Mouse (Mus musculus) ovary, postnatal 10 days (tissue): ENCODE results near the gene Aknad1.

Source experiments
- DNase-seq: peaks from one replicate; pipeline ENCODE4 v3.0.0; 2022; ENCODE audit warnings: low spot score

The Aknad1 gene

DNA sequence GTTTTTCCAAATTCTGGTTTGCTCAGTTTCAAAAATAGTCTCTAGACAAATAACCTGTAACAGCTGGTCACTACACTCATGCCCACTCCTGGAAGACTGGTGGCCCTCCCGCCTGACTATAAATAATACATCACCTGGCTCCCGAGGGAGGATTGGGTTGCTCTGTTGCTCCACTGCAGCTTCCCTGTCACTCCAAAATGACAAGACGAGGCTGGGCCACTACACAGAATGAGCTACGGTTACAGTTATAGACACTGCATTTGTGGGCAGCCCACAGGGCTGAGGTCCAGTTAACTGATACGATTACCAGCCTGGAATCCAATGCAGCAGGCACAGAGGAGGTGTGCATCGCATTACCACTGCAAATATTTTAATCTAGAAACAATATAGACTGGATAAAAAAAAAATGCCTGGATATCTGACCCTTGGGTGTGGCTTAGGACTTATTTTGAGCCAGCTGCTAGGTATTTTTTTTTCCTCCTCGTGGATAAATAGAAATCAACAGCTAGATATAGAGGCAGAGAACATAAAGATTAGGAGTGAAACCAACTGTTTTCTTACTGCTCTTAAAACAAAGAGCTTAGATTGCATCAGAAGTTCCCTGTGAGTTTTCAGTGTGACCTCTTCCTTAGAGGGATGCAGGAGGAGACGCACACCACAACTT is at the start of gene Aknad1:
Gene Aknad1, plus strand, starts transcription at position 614 of the 664 bp plus-strand sequence.
- no peak for DNase-seq

DNA sequence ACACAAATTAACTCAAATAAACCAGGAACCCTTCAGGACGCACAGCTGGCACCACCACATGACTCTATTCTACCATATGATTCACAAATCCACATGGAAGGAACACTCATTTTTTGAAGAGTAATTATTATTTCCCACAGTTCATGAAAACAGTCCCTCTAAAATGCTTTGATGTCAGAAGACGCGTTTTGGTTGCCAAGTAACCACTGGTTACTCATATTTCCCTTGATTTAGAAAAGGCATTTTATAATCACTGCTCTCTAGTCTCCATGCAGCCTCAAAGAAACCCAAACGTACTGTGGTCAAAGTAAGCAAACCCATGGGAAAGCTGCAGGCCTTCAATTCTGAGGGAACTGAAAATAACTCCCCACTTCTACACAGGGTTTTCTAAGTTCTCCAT is 49.5 kb upstream of the Aknad1 start:
- DNase-seq: no peak

DNA sequence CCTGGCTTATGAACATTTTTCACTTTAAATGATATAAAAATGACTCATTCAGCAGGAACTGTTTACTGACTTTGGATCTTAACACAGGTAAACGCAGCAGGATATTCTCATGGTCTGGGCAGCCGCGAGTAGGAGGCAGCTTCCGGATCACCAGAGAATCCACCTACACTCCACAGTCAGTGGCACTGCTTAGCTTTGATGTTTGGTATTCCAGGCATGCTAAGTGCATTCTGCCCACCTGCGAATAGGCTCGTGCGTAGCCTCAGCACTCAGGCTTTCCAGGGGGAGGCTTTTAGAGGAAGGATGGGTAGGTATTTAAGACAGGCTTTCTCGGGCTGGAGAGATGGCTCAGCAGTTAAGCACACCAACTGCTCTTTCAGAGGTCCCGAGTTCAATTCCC is 45.1 kb upstream of the Aknad1 start:
- no peak for DNase-seq

DNA sequence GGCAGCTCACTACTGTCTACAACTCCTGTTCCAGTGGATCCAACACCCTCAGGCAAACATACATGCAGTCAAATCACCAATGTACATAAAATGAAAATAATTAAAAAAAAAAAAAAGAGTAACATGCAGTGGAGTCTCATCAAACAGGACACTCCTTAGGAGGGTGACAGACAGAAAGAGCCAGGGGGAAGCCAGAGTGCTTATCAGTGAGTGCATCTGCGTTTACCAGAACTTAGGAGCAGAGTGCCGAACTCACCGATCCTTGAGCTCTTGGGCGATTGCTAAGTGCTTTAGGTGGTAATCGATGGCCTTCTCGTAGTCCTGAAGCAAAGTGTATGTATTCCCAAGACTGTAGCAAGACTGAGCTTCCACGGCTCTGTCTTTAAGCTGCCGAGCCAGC is 40.8 kb upstream of the Aknad1 start:
- DNase-seq: no peak

DNA sequence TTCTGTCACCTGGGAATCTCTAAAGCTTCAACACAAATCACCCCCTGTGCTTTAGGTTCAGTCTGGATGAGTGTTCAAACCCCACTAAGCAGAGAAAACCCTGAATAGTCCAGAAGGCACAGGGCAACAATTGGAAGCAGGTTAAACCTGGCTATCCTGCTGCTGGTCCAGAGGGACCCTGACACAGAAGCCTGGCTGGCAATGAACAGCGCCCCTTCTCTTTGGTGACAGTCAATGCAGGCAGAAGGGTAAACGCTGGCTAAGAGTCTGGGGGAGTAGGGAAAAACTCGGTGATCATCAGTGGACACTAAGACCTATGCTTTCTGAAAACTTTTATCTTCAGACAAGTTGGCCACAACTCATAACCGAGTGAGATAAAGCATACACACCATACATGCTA is 39.7 kb upstream of the Aknad1 start:
- no peak for DNase-seq

DNA sequence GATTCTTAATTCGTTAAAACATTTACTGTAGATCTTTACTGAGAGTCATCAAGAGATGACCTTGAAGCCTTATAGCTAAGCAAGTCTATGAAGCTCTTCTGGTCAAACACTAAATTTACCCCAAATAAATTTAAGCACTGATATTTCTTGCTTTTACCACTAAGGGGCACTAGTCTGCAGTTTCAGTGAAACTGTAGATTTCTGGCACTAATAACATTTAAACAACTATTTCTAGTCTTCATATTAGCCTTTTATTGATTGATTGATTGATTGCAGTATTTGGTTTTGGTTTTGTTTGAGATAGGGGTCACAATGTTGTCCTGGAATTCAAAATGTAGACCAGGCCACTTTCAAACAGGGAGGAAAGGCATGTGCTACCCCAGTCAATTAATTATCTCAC is 38.2 kb upstream of the Aknad1 start:
- no peak for DNase-seq

DNA sequence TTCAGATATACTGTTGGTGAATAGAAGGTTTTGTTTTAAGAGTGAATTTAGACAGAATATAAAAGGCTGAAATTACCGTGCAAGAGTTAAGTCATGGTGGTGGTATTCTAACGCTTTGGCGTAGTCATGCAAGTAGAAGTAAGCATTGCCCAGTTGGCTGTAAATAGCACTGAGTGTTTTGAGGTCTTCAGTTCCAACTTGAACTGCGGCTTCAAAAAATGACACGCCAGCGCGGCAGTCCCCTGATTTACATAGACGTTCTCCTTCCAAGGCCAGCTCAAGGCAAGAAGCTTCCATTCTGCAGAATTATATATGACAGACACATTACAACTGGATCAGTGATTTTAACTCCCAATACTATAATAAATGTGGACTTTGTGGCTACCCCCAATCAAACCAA is 36.7 kb upstream of the Aknad1 start:
- no peak for DNase-seq

DNA sequence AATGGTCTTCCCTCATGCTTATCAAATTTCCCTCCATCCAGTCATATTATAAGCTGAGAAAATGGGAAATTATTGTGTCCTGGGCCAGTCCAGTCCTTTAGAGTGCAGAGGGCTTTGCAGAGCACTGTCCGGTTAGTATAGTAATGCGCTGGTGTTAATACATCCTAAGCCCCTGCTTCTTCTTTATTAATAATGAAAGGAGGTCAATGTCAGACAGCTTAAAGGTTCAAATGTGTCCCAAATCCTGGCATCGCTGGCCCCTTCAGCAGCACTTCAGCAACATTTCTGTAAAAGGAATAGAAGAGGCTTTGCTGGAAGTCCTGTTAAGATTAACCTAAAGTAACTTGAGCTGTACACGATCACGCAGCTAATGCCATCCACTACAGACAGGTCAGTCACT is 28.2 kb upstream of the Aknad1 start:
- DNase-seq: no peak

DNA sequence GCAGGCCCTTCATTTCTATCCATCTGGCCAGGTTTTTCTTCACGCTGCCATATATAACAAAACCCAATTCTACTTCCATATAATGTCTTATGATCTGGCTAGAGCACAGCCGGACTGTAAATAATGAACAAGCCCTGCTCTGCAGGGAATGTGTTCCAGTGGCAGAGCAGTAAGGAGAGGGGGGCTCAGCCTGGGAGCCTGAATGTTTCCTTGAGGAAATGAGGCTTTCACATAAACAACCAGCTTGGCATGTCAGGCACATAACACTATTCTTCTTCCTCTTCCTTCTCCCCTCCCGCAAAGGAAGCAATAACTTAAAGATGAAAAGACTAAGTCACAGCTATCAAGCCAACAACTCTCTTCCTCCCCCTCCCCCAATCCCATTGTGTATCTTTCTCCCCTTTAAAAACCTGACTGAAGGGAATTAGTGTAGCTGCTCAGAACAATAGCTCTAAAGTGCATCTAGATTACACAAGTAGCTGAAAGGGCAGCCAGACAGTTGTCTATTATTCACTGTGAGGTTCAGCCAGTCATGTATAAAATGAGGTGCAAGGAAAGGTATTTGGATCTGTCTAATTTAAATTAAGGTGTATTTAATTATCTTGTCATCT is 26.3 kb upstream of the Aknad1 start:
- no peak for DNase-seq

DNA sequence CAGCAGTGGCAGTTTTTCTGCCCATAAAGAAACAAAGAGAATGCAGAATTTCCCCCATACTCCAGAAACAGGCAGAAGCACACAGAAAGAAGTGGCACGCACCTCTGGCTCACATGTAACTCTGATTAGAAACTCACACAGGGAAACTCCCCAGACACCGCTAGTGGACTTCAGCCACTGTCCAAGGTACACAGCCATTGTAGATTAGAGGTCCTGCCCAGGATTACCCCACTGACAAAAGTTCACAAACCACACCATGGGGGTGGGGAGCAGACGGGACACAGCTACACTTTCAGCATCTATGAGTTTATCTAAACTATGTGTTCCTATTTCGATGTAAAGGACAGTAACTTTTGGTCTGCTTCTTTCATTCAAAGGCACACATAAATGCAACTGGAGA is 24.6 kb upstream of the Aknad1 start:
- no peak for DNase-seq

DNA sequence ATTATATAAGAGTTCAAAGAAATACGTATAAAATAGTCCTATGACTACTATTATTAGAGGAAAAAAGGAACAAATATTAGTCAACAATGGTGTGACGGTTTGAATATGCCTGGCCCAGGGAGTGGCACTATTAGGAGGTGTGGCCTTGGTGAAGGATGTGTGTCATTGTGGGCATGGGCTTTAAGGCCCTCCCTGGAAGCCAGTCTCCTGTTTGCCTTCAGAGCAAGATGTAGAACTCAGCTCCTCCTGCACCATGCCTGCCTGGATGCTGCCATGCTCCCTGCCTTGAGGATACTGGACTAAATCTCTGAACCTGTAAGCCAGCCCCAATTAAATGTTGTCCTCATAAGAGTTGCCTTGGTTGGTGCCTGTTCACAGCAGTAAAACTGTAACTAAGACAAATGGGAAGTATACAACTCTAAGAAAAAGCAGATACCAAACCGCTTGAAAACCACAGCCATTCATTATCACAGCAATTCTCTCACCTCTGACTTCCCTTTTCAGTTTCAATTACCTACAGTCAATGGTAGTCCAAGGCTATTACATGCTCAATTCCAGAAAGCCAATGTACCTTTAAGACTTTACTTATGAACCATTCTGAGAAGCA is 21.5 kb upstream of the Aknad1 start:
- no peak for DNase-seq

DNA sequence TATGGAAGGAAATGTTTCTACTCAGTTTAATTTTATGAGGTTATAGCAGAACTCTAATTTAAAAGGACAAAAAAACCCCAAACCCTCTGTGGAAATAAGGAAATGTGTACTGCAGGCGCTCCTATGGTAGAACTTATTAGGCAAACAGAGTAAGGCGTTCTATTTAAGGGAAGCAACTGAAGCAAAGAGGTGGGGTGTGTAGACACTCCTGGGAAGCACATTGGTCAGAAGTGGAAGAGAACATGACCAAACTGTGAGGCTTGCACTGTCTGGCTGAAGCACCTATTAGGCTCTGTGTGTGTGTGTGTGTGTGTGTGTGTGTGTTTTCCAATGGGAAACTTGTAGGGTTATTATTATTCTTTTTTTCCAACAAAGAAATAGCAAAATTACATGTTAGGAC is 20.1 kb upstream of the Aknad1 start:
- no peak for DNase-seq

DNA sequence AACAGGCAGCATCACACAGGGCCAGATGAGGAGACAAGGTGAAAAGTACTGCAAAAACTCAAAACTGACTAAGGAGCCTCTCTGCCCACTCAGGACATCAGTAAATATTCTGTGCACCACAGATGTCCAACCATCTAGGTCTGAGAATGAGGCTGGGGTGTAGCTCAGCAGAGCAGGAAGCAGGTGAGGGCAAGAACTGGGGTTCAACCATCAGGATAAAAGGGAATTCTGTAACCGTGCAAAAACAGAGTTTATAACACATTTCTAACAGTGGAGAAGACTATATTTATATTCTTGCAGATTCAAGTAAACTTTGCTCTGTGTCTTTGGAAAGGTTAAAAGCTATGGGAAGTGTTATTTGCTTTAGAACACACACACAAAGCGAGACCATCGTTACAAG is 19.7 kb upstream of the Aknad1 start:
- DNase-seq: no peak

DNA sequence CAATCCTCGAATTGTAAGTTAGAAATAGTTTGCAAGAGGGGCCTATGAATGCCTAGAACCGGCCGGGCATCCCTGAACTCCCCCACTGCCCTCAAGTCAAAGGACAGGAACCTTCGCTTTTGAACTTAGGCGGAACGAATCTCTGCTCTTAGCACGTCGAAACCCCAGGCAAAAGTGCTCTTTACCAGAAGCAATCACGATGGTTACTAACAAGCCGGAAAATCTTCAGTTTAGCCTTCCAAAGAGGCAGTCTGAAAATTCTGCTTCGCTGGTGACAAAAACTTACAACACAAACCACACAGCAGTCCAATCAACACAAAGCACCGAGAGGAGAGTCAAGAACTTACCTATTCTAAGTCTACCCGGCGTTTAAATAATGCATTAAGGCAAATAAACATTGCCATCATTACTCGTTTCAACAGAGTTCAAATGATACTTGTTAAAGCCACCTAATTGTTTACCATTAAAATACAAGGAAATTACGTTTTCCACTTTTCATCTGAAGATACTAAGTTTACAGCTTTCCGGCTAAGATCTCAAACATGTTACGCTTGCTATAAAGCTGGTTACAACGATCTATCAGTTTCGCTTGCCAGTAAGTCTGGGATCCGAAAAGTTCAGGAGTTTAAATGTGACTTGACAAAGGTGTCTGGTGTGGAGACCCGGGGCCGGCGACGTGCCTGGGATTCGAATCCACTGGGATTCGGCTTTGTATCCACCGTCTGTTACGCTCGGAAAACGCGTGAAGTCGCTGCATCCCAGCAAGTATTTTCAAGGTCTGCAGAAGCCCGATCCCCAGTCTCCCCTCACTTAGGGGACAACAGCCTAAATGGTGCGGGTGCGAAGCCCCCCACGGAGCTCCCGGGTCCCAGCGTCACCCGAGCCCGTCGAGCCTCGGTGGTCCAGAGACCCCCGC is 18.1 kb upstream of the Aknad1 start:
- DNase-seq: peak; percentile 27

DNA sequence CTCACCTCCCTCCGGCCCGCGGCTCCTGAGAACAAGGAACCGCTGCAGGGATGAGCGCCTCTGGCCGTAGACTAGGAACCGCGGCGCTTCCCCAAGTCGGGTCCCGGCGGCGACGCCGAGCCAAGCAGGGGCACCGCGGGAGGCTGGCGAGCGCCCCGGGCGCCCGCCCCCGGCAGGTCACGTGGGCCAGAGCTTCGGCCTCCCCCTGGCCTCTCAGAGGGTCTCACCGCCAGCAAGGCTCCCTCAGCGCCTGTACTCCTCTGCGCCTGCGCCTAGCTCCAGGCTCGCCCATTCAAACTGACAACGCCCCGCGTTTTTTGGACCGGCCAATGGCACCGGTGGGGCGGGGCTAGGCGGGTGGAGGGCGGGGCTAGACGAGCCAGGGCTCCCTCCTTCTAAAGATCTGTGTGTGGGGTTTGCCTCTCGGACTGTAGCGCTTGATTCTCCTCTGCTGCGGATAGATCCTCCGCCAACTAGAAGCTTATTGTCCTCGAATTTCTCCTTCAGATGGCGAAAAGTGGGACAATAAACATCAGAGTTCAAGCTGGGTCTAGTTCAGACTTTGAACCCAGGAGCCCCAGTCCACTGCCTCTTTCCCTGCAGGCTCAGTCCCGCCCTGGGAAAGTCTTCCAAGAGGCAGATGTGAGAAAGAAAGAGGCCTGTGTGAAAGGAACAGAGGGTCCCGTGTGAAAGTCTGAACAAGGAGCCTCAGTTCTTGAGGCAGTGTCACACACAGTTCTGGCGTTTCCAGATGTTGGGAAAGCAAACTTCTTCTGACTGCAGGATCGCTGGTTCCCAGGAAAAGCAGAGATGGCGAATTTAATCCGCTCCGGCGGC is 17.2 kb upstream of the Aknad1 start, which contains the start of gene Gpsm2:
Gene Gpsm2, minus strand, starts transcription at position 274 of the 837 bp plus-strand sequence.
- DNase-seq: peak; percentile 92

DNA sequence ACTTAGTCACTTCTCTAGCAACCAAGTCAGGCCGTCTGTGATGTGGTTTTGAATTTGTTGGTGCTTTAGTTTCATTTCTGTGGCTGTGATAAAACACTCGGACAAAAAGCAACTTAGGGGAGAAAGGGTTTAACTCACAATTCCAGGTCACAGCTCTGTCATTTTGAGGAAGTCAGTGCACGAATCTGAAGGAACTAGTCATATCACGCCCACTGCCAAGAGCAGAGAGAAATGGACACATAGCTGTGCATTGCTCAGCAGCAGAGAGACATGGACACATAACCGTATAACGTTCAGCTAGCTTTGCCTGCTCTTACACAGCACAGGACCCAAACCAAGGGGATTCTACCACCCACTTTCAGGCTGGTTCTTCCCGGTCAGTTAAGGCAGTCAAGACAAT is 13.0 kb upstream of the Aknad1 start:
- DNase-seq: no peak

DNA sequence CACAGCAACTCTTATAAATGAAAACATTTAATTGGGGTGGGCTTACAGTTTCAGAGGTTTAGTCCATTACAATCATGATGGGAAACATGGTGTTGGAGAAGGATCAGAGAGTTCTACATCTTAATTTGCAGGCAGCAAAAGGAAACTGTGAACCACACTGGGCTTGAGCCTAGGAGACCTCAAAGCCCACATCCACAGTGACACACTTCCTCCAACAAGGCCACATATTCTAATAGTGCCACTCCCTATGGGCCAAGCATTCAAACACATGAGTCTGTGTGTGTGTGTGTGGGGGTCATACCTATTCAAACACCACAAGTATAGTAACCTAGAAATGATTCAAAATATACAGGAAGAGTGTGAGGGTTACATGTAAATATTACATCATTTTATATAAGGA is 12.1 kb upstream of the Aknad1 start:
- DNase-seq: no peak

DNA sequence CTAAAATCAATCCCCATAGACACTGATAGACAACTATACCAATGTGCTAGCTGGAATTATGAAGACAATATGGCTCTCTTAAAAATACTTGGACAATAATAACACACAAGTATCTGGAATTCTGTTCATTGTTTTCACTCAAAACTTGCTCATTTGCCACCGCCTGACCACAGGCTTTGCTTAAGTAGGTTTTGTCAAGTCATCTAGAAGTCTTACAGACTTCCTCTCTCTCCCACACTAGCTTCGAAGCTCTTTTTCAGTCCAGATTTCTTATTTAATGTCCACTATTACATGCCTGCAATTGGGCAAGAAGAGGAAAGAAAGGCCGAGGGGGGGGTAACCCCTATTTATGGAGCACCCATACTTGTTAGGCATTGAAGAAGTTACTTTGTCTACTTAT is 11.7 kb upstream of the Aknad1 start:
- DNase-seq: no peak

DNA sequence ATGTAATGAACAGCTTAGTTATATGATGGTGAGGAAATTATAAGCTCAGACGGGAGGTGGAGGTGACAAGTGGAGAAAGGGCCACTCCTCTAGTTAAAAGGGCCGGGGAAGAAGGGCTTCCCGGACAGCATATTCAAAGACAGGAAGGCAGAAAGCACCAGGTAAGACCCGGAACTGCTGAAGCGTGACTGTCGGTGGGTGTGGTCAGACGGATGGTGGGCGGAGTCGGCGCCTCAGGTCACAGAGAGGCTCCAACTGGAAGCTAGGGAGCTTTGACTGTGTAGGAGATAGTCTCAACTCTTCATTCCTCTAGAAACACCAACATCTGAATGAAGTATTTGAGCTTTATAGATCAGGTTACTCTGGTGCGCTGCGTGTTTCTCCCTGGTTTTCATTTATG is 9.1 kb upstream of the Aknad1 start:
- DNase-seq: no peak

DNA sequence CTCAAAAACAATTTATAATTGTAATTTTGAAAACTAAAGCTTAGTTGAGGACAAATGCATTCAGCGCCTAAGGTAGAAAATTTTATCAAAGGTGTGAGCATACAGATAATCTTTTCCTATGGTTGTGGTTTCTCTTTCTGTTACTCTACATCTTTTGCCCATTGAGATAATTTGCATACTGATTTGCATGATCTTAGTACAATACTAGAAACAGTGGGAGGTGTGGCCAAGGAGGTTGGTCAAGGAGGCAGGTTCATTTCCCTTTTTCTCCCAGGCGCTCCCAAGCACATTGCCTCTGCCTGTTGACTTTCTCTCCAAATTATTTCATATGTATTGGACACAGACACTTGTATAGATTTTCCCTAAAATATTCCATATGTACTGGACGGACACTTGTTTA is 1.7 kb upstream of the Aknad1 start:
- DNase-seq: no peak

DNA sequence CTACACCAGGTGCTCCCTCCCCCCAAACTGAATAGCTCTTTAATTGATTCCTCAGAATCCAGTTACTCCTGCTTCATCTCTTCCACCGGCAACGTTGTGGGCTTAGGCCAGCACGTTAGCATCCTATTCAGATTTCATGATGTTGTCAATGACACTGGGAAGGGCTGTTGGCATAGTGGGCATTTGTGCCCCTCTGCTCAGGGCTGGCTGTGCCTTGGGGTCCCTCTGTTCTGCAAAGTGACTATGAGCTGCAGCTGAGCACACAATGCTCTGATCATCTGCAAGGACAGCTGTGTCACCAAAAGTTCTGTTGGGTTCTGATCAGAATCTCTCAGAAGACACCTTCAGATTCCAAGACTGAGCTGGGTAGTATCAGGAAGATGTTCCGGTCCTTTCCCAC is 4.6 kb downstream of the Aknad1 start:
- DNase-seq: no peak

DNA sequence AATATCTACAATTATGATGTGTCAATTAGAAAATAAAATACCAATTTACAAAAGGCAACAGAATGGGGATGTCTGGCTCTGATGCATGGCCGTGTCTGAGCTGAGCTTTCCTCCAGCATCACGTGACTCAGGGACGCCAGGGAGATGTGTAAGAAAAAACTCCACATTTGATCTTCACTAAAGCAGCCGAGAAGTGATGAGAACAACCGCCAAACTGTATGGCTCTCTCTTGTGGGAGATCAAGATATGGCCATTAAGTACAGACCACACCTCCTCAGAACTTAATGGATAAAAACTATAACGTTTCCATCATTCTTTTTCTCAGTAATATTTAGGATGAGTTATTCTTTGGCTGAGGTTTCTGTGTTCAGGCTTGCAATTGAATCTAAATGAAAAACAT is 11.6 kb downstream of the Aknad1 start:
- DNase-seq: no peak
